In the genomic region with DNA sequence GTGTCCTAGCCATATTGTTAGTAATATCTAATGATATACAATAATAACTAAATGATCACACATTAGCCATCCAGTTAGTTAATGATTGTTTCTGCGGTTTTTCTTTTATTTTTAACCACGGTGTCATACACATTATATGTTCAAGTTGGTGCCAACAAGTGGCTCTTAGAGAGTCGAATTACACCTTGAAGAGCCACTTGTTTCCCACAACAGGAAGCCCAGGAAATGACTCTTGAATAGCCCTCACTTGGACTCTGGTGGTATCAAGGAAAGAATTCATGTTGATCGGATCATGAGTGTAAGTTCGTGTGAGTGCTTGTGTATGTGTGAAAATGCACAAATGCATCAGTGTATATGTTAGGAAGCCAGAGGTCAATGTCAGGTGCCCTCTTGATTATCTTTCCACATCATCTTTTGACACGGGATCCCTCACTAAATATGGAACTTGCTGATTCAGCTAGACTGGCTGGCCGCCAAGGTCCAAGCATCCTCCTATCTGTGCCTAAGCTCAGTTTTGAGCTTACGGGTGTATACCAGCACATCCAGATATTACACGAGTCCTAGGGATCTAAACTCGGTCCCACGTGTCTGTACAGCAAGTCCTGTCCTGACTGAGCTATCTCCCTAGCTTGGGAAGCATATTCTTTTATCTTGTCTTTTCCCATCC, we compare ENCODE assay signal across 20 mouse cellular contexts. TPM values are rescaled to one million over a fixed set of nuclear protein-coding genes. Genes with fewer than 3 reads are reported as not detected.
DNase-seq lines count a peak whose midpoint lies in the region; ATAC-seq and TF ChIP-seq lines count a peak whose summit lies in the region.
"Had no signal": no experiment of that assay in that cellular context is flagged by ENCODE, and none has a peak within 500 bp of the region (broad histone marks: within the 10 kb centered on the region; RNA-seq: fewer than 3 reads in every experiment).

No protein-coding gene starts in this region.

- no peaks in the 10 kb centered on the region for H3K4me1 ChIP-seq in lung, postnatal 0 days (ENCODE audit: insufficient read depth, low read depth, low read length)
- H3K4me1 ChIP-seq in lung, adult 2 months (ENCODE audit: control insufficient read depth, insufficient read depth, low read length): no peaks in the 10 kb centered on the region
- no peaks in the 10 kb centered on the region for H3K4me1 ChIP-seq in midbrain, embryonic 16.5 days (ENCODE audit: control insufficient read depth, insufficient read depth, low read length)
- H3K4me1 ChIP-seq: embryonic facial prominence, embryonic 10.5 days; lung, embryonic 15.5 days; midbrain, embryonic 12.5 days had no signal

- H3K4me3 ChIP-seq in lung, postnatal 0 days (ENCODE audit: low read depth, low read length): no peak overlapping the region
- no peak overlapping the region for H3K4me3 ChIP-seq in lung, adult 2 months (replicated peaks; ENCODE audit: extremely low read depth, low read depth, low read length)
- no peak overlapping the region for H3K4me3 ChIP-seq in midbrain, embryonic 16.5 days (ENCODE audit: low read depth, low read length)
- H3K4me3 ChIP-seq: embryonic facial prominence, embryonic 10.5 days; erythroblast, embryonic 14.5 days; lung, embryonic 15.5 days; midbrain, embryonic 12.5 days; myocyte had no signal

- no peaks in the 10 kb centered on the region for H3K9me3 ChIP-seq in lung, postnatal 0 days (ENCODE audit: low read length)
- H3K9me3 ChIP-seq in midbrain, embryonic 16.5 days (replicated peaks; ENCODE audit: control insufficient read depth, low read length, poor library complexity, severe bottlenecking): no peaks in the 10 kb centered on the region
- H3K9me3 ChIP-seq: embryonic facial prominence, embryonic 10.5 days; lung, embryonic 15.5 days; midbrain, embryonic 12.5 days had no signal

- DNase-seq in cerebellum, adult 11-12 months: peak; percentile 69
- DNase-seq in cerebellum, postnatal 4 days (ENCODE audit: low spot score in 2 of 2): no peak
- peak; percentile 58 for DNase-seq in lung, postnatal 0 days (ENCODE audit: low spot score)
- DNase-seq in lung, adult 2 months: no peak
- DNase-seq in brain, adult 2 months (ENCODE audit: low read depth, low spot score): peak; percentile 76
- DNase-seq in cerebellum, postnatal 36 days: peak; percentile 76 to 77
- DNase-seq in spleen, postnatal 10 days (ENCODE audit: low spot score in 2 of 2): no peak
- DNase-seq: heart, postnatal 36 days; kidney, adult 9 months; layer of hippocampus, adult 9-11 months had no signal

- H3K36me3 ChIP-seq in lung, postnatal 0 days (ENCODE audit: insufficient read depth, low read length): no peaks in the 10 kb centered on the region
- H3K36me3 ChIP-seq in midbrain, embryonic 16.5 days (ENCODE audit: control insufficient read depth, insufficient read depth, low read length): no peaks in the 10 kb centered on the region
- H3K36me3 ChIP-seq: embryonic facial prominence, embryonic 10.5 days; lung, embryonic 15.5 days; midbrain, embryonic 12.5 days had no signal

- H3K27ac ChIP-seq in lung, postnatal 0 days (ENCODE audit: low read length): no peak overlapping the region
- no peak overlapping the region for H3K27ac ChIP-seq in midbrain, embryonic 16.5 days (ENCODE audit: low read length)
- H3K27ac ChIP-seq: embryonic facial prominence, embryonic 10.5 days; lung, embryonic 15.5 days; midbrain, embryonic 12.5 days had no signal

- TF ChIP-seq POLR2A in lung, adult 2 months (IDR thresholded peaks at IDR 0.05; ENCODE audit: borderline replicate concordance, extremely low read depth, low read depth, low read length): no peak

- 0 out of 2 replicates have a peak overlapping the region, but pooled peaks have one; percentile 8 for H3K4me2 ChIP-seq in lung, postnatal 0 days (replicated peaks; ENCODE audit: low read depth, low read length)
- no peak overlapping the region for H3K4me2 ChIP-seq in midbrain, embryonic 16.5 days (ENCODE audit: low read length)
- H3K4me2 ChIP-seq: heart, embryonic 11.5 days; liver, embryonic 11.5 days; lung, embryonic 15.5 days; midbrain, embryonic 12.5 days had no signal

- no peak overlapping the region for H3K9ac ChIP-seq in lung, postnatal 0 days (replicated peaks; ENCODE audit: low read depth)
- H3K9ac ChIP-seq in midbrain, embryonic 16.5 days (ENCODE audit: low read depth, low read length): no peak overlapping the region
- H3K9ac ChIP-seq: lung, embryonic 15.5 days; midbrain, embryonic 12.5 days had no signal

- peak; percentile 75 for ATAC-seq in lung, postnatal 0 days
- no peak for ATAC-seq in midbrain, embryonic 16.5 days
- ATAC-seq: forebrain, embryonic 16.5 days; Patski had no signal

- WGBS in lung, postnatal 0 days: 53% methylated on average over 11 of the region's 11 CpGs
- 56% methylated on average over 11 of the region's 11 CpGs for WGBS in lung, adult 2 months
- 91% methylated on average over 11 of the region's 11 CpGs for WGBS in midbrain, embryonic 16.5 days

- TF ChIP-seq CTCF in lung, postnatal 0 days (IDR thresholded peaks at IDR 0.05): no peak
- no peak for TF ChIP-seq CTCF in lung, adult 2 months (IDR thresholded peaks at IDR 0.05; ENCODE audit: insufficient read depth, low read length)

- no peaks in the 10 kb centered on the region for H3K27me3 ChIP-seq in lung, postnatal 0 days (replicated peaks; ENCODE audit: insufficient read depth, low read length)
- H3K27me3 ChIP-seq in midbrain, embryonic 16.5 days (ENCODE audit: control insufficient read depth, insufficient read depth, low read depth, low read length): no peaks in the 10 kb centered on the region
- H3K27me3 ChIP-seq: lung, embryonic 15.5 days; midbrain, embryonic 12.5 days; Patski had no signal

- peak; percentile 59 for TF ChIP-seq EP300 in lung, postnatal 0 days (IDR thresholded peaks at IDR 0.05)

RNA-seq across cellular contexts. Expression of gene Unc13c, which starts 46.2 kb away (rescaled TPM):
- polyA plus RNA-seq in lung, postnatal 0 days (2015; fragmentation: Nextera tagmentation; extraction: Ambion mirVana): 0.05 and 0.12 TPM in 2 replicates
- 0.01 TPM in 1 of 2 replicates, not detected in the other for polyA plus RNA-seq in lung, adult 2 months (2012; rRNA removed)
- 5.2 and 5.7 TPM in 2 replicates for polyA plus RNA-seq in midbrain, embryonic 16.5 days (2015; fragmentation: Nextera tagmentation; extraction: Ambion mirVana)
- polyA plus RNA-seq: erythroblast, embryonic 14.5 days; Patski had no signal

Comparison
In these comparisons a context has a peak if more than half of its experiments do, and no peak if none do; other contexts are left out.
1. DNase-seq: peak in cerebellum, adult 11-12 months (single experiment), lung, postnatal 0 days (single experiment), brain, adult 2 months (single experiment) and cerebellum, postnatal 36 days (2 of 2); none in cerebellum, postnatal 4 days (0 of 2), lung, adult 2 months (single experiment) and spleen, postnatal 10 days (0 of 2).